Mouse (Mus musculus): ENCODE measurements at regions not wholly inside any gene's neighbourhood (a gene's known extent, or its start where the extent isn't known, plus 50 kb on each side); places are given as distances from the start of the nearest gene placed in this dataset.
A peak's percentile ranks its signal among the peaks of the same experiment; 100 is the strongest.

DNA sequence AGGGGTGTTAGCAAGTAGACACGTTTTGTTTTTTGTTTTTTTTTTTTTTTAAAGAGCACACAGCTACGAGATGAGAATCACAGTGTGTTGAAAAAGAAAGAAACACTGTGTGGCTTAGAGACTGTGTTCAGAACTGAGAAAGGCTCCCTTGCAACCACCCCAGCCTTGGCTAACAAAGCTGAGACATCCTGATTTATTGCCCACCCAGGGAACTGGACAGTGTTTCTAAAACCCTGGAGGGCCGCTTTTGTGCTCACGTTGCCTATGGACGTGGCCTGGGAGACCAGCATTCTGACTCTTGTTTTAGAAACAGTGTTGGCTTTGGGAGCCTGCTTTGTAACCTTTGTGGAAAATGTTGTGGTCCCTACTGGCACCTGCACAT, 174.3 kb upstream of the Nr4a3 start:
- ATAC-seq (ENCODE audit: insufficient read depth, low read depth) (no peak), DNase-seq (ENCODE audit: low spot score) (no peak)
- TF ChIP-seq EP300 (IDR thresholded peaks at IDR 0.05; ENCODE audit: low read depth) (no peak), CTCF (IDR thresholded peaks at IDR 0.05; ENCODE audit: low read depth) (no peak)
- Histone ChIP-seq H3K27me3 (ENCODE audit: control insufficient read depth, insufficient read depth, low read length) (no peaks in the 10 kb centered on the region), H3K27ac (ENCODE audit: low read depth) (no peak overlapping the region), H3K36me3 (replicated peaks; ENCODE audit: control insufficient read depth, insufficient read depth, low read length) (no peaks in the 10 kb centered on the region), H3K9me3 (replicated peaks; ENCODE audit: control insufficient read depth, low read length) (no peaks in the 10 kb centered on the region), H3K4me3 (ENCODE audit: low read depth, low read length) (no peak overlapping the region), H3K4me2 (ENCODE audit: low read depth, low read length) (no peak overlapping the region), H3K4me1 (ENCODE audit: control insufficient read depth, insufficient read depth) (no peaks in the 10 kb centered on the region), H3K9ac (replicated peaks; ENCODE audit: low read depth, low read length) (no peak overlapping the region)
- WGBS = 63% methylated on average over 5 of the region's 5 CpGs

DNA sequence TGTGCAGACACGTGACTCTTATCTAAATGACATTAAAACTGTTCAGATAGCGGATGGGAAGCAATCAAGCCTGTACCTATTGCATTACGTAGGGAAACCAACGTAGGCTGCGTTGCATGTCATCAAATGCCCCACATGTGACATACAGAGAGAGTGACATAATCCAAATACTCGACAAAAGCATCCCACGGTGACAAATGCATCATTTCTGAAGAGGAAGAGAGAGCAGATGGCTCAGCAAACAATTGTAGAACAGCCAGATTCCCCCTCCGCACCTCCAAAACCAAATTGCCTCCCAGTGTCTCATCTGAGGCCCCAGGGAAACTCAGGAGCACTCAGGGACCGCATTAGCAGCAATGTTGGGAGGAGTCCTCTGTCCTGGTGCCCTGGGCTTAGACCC, 163.4 kb upstream of the Nr4a3 start:
- Histone ChIP-seq H3K4me2 (ENCODE audit: low read depth, low read length) (no peak overlapping the region), H3K27me3 (ENCODE audit: control insufficient read depth, insufficient read depth, low read length) (no peaks in the 10 kb centered on the region), H3K9ac (replicated peaks; ENCODE audit: low read depth, low read length) (no peak overlapping the region), H3K4me1 (ENCODE audit: control insufficient read depth, insufficient read depth) (no peaks in the 10 kb centered on the region), H3K27ac (ENCODE audit: low read depth) (no peak overlapping the region), H3K36me3 (replicated peaks; ENCODE audit: control insufficient read depth, insufficient read depth, low read length) (no peaks in the 10 kb centered on the region), H3K4me3 (ENCODE audit: low read depth, low read length) (no peak overlapping the region), H3K9me3 (replicated peaks; ENCODE audit: control insufficient read depth, low read length) (no peaks in the 10 kb centered on the region)
- DNase-seq (ENCODE audit: low spot score) (no peak), ATAC-seq (ENCODE audit: insufficient read depth, low read depth) (no peak)
- 56% methylated on average over 9 of the region's 9 CpGs for WGBS
- TF ChIP-seq CTCF (IDR thresholded peaks at IDR 0.05; ENCODE audit: low read depth) (no peak), EP300 (IDR thresholded peaks at IDR 0.05; ENCODE audit: low read depth) (no peak)

DNA sequence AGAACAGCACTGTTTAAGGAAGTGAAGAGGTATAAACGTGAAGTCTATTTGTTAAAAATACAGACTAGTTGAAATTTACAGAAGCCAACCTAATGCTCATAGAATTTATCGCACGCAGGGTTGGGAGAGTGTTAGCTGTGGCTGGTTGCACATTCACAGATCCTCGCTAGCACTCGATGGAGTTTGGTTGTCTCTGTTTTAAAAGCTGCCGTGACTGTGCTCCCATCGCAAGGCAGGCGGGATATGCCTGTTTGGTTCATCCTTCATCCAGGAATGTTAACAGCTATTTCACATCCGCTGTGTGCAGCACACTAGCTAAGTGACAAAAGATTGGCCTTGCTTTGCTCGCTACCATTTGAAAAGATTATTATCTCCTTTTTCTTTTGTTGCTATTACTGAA, 162.9 kb upstream of the Nr4a3 start:
- whole genome bisulfite sequencing = 74% methylated on average over 10 of the region's 10 CpGs
- DNase-seq (ENCODE audit: low spot score) (no peak), ATAC-seq (ENCODE audit: insufficient read depth, low read depth) (no peak)
- no peaks in the 10 kb centered on the region for H3K36me3 ChIP-seq (replicated peaks; ENCODE audit: control insufficient read depth, insufficient read depth, low read length)
- no peak overlapping the region for H3K4me3 ChIP-seq (ENCODE audit: low read depth, low read length)
- H3K4me1 ChIP-seq (ENCODE audit: control insufficient read depth, insufficient read depth) = no peaks in the 10 kb centered on the region
- no peak overlapping the region for H3K9ac ChIP-seq (replicated peaks; ENCODE audit: low read depth, low read length)
- H3K27me3 ChIP-seq (ENCODE audit: control insufficient read depth, insufficient read depth, low read length) = no peaks in the 10 kb centered on the region
- H3K27ac ChIP-seq (ENCODE audit: low read depth) = no peak overlapping the region
- TF ChIP-seq CTCF (IDR thresholded peaks at IDR 0.05; ENCODE audit: low read depth) (no peak), EP300 (IDR thresholded peaks at IDR 0.05; ENCODE audit: low read depth) (no peak)
- no peaks in the 10 kb centered on the region for H3K9me3 ChIP-seq (replicated peaks; ENCODE audit: control insufficient read depth, low read length)
- H3K4me2 ChIP-seq (ENCODE audit: low read depth, low read length) = no peak overlapping the region

DNA sequence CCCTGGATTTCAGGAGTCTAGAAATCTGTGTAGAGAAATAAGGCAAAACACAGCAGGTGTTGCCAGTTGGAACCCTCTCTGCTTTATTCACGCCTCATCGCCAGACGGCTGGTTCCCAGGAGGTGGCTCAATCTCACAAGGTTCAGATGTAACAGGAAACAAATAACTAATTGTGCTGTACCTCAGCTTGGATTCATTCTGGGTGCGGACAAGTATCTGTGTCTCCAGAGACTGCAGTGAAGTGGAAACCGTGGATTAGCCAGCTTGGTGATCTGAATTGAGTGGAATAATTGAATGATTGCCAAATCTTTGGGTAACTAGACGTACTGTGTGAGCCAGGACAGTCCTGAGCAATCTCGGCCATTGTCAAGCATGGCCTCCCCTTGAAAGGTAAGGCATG, 145.4 kb upstream of the Nr4a3 start:
- no peaks in the 10 kb centered on the region for H3K27me3 ChIP-seq (ENCODE audit: control insufficient read depth, insufficient read depth, low read length)
- H3K9me3 ChIP-seq (replicated peaks; ENCODE audit: control insufficient read depth, low read length) = no peaks in the 10 kb centered on the region
- DNase-seq (ENCODE audit: low spot score) (no peak), ATAC-seq (ENCODE audit: insufficient read depth, low read depth) (no peak)
- no peak overlapping the region for H3K27ac ChIP-seq (ENCODE audit: low read depth)
- 52% methylated on average over 7 of the region's 7 CpGs for WGBS
- TF ChIP-seq EP300 (IDR thresholded peaks at IDR 0.05; ENCODE audit: low read depth) = no peak
- TF ChIP-seq CTCF (IDR thresholded peaks at IDR 0.05; ENCODE audit: low read depth) = no peak
- H3K4me3 ChIP-seq (ENCODE audit: low read depth, low read length) = no peak overlapping the region
- no peaks in the 10 kb centered on the region for H3K36me3 ChIP-seq (replicated peaks; ENCODE audit: control insufficient read depth, insufficient read depth, low read length)
- H3K9ac ChIP-seq (replicated peaks; ENCODE audit: low read depth, low read length) = no peak overlapping the region
- H3K4me1 ChIP-seq (ENCODE audit: control insufficient read depth, insufficient read depth) = no peaks in the 10 kb centered on the region
- H3K4me2 ChIP-seq (ENCODE audit: low read depth, low read length) = no peak overlapping the region

DNA sequence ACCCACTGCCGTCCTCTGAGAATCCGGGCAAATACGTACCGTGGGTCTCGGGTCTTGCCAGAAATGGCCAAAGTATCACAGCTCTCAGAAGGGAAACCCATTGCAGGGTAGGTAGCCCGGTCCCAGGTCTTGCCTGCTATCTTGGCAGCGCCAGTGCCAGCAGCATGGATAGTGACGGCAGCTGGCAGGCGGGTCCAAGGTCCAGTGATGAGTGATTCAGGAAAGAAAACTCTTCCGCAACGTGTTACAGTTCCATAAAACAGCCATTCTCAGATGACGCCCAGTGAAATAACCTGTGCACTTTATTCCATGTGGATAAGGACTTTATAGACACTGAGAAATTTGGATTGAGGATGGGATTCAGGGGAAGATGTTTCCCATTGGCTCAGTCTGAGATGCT, 142.2 kb upstream of the Nr4a3 start:
- 91% methylated on average over 12 of the region's 12 CpGs for WGBS
- Histone ChIP-seq H3K9me3 (replicated peaks; ENCODE audit: control insufficient read depth, low read length) (0 out of 2 replicates have a peak, but pooled peaks cover 4% of the 10 kb centered on the region), H3K27me3 (ENCODE audit: control insufficient read depth, insufficient read depth, low read length) (no peaks in the 10 kb centered on the region), H3K4me2 (ENCODE audit: low read depth, low read length) (no peak overlapping the region), H3K36me3 (replicated peaks; ENCODE audit: control insufficient read depth, insufficient read depth, low read length) (no peaks in the 10 kb centered on the region), H3K4me3 (ENCODE audit: low read depth, low read length) (no peak overlapping the region), H3K27ac (ENCODE audit: low read depth) (no peak overlapping the region), H3K4me1 (ENCODE audit: control insufficient read depth, insufficient read depth) (no peaks in the 10 kb centered on the region), H3K9ac (replicated peaks; ENCODE audit: low read depth, low read length) (no peak overlapping the region)
- DNase-seq (ENCODE audit: low spot score) (no peak), ATAC-seq (ENCODE audit: insufficient read depth, low read depth) (no peak)
- TF ChIP-seq CTCF (IDR thresholded peaks at IDR 0.05; ENCODE audit: low read depth) = no peak
- no peak for TF ChIP-seq EP300 (IDR thresholded peaks at IDR 0.05; ENCODE audit: low read depth)

DNA sequence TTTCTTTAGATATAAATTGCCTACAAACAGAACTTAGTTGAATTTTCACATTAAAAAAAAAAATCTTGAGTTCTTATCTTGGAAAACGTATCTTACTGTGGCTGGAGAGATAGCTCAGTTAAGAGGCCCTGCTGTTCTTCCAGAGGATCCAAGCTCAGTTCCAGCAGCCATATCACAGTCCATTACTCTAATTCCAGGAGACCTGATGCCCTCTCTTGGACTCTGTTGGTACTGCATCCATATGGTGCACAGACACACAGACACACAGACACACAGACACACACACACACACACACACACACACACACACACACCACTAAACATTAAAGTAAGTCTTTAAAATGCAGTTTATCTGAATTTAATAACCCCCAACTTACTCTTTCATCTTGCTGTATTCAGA, 132.7 kb upstream of the Nr4a3 start:
- TF ChIP-seq EP300 (IDR thresholded peaks at IDR 0.05; ENCODE audit: low read depth) (no peak), CTCF (IDR thresholded peaks at IDR 0.05; ENCODE audit: low read depth) (0 out of 2 replicates have a peak, but pooled peaks have one; percentile 17)
- Histone ChIP-seq H3K36me3 (replicated peaks; ENCODE audit: control insufficient read depth, insufficient read depth, low read length) (no peaks in the 10 kb centered on the region), H3K27me3 (ENCODE audit: control insufficient read depth, insufficient read depth, low read length) (no peaks in the 10 kb centered on the region), H3K4me2 (ENCODE audit: low read depth, low read length) (no peak overlapping the region), H3K9ac (replicated peaks; ENCODE audit: low read depth, low read length) (no peak overlapping the region), H3K27ac (ENCODE audit: low read depth) (no peak overlapping the region), H3K4me1 (ENCODE audit: control insufficient read depth, insufficient read depth) (no peaks in the 10 kb centered on the region), H3K4me3 (ENCODE audit: low read depth, low read length) (no peak overlapping the region), H3K9me3 (replicated peaks; ENCODE audit: control insufficient read depth, low read length) (0 out of 2 replicates have a peak, but pooled peaks cover 5% of the 10 kb centered on the region)
- WGBS = 68% methylated on average over 1 of the region's 1 CpGs
- no peak for ATAC-seq (ENCODE audit: insufficient read depth, low read depth)
- DNase-seq (ENCODE audit: low spot score) = no peak

Data from heart, postnatal 0 days (tissue).